Mouse (Mus musculus): Measurements from ENCODE around the gene Gigyf2.
"Not testable (repeated sequence)": the region's sequence is repeated elsewhere in the genome, so short reads cannot be mapped to it uniquely, and the experiment has no call there.

Gigyf2 gene

DNA sequence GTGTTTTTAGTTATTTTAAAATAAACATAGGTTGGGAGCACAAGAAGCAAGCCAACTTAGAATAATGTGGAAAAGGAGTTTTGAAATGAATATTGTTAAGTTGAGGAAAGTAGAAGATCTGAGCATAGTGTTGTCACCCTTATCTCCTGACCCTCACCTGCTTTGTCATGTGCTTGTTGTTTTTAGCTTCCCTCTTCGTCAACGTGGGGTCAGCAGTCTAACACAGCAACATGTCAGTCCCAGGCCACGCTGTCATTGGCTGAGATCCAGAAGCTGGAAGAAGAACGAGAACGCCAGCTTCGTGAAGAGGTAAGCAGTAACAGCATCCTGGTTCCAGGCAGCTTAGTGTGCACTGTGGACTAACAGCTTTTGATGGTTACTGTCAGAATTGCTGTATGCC lies 109.8 kb downstream of the Gigyf2 start:
- DNase-seq (ENCODE audit: extremely low spot score, low read depth, low spot score) = no peak

DNA sequence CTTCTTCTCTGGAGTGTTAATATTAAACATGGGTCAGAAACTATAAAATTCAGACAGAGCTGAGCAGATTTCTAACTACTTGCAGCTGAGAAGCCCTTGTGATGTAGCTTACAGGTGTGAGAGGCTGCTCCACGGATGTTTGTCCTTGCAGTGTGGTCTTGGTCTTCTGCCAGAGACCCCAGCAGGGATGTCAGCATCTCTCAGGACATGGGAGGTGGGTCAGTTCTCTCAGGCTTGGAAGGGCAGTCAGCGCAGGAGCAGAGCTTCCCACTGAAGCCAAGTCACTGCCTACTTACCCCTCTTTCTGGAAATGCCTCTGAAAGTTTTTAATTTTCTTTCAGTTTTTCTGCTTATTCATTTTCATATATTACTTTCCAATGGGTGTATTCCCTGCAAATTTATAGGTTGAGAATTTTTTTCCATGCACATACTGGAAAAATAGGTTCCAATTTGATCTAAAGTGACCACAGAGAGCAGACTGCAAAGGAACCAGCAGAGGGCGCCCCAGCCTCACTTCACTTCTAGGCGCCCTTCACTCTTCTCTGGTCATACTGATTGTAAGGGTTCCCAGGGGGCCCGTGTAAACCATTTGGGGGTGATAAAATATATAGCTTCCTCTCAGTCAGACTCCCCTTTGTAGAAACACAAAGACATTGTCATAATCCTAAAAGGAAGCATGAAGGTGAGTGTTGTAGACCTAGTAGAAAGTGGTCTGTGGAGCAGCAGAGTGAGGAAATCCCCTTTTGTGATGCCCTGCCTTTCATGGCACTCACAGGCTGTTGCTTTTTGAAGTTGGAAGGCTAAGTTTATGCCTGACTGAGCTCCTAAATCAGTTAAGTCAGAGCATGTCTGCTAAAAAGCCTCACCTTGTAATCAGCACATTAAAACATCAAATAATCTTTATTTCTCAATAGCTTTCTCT lies 120.6 kb downstream of the Gigyf2 start:
- peak; percentile 28 for DNase-seq (ENCODE audit: extremely low spot score, low read depth, low spot score)

DNA sequence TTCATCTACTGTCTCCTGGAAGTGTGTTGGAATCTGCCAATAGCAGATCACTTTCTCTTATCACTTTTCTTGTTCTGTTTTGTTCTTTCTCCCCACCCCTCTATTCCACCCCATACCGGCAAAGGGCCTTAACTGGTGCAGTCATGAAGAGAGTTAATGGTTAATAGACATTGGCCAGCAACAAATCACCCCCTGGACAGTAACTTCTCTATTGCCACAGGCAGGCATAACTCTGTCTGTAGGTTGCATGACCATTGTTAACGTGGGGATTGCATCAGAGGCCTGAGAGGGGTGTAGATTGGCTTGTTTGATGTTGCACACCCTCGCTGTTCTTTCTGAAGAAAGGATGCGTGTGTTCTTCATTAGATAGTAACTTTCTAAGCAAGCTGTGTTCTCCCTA lies 122.6 kb downstream of the Gigyf2 start:
- no peak for DNase-seq (ENCODE audit: extremely low spot score, low read depth, low spot score)

- DNase-seq (ENCODE audit: extremely low spot score, low read depth, low spot score) = no peak
Observed at GRCm38 (mm10) chr1:87456425-87456824, 129.6 kb downstream of the Gigyf2 start.

GRCm38 (mm10) chr1:87458045-87458444 lies 131.2 kb downstream of the Gigyf2 start:
- no peak for DNase-seq (ENCODE audit: extremely low spot score, low read depth, low spot score)

DNA sequence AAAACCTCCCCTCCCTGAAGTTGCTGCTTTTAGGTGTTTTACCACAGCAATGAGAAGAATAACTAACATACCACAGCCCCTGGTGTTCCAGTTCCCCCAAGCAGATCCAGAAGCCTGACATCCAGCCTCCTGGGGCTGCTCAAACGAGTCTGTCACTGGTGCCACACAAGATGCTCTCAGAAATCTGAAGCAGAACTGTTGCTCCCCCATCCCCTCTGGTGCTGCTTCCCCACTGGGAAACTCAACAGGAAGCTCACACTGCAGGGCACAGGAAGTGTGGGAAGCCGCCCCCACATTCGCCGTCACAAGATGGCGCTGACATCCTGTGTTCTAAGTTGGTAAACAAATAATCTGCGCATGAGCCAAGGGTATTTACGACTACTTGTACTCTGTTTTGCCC lies 133.1 kb downstream of the Gigyf2 start:
- not testable (repeated sequence) for DNase-seq (ENCODE audit: extremely low spot score, low read depth, low spot score)

GRCm38 (mm10) chr1:87467469-87467868 lies 140.7 kb downstream of the Gigyf2 start:
- no peak for DNase-seq (ENCODE audit: extremely low spot score, low read depth, low spot score)

- DNase-seq (ENCODE audit: extremely low spot score, low read depth, low spot score) = no peak
Observed at GRCm38 (mm10) chr1:87468321-87468720, 141.5 kb downstream of the Gigyf2 start.

GRCm38 (mm10) chr1:87469971-87470370 lies 143.2 kb downstream of the Gigyf2 start, which contains the start of gene Snorc:
Gene Snorc (plus strand): TSS chr1:87470271.
- not testable (repeated sequence) for DNase-seq (ENCODE audit: extremely low spot score, low read depth, low spot score)

- no peak for DNase-seq (ENCODE audit: extremely low spot score, low read depth, low spot score)
Observed at GRCm38 (mm10) chr1:87471914-87472313, 145.1 kb downstream of the Gigyf2 start.

GRCm38 (mm10) chr1:87472576-87472975 lies 145.8 kb downstream of the Gigyf2 start:
- DNase-seq (ENCODE audit: extremely low spot score, low read depth, low spot score) = no peak

GRCm38 (mm10) chr1:87475076-87475895 lies 148.5 kb downstream of the Gigyf2 start:
- no peak for DNase-seq (ENCODE audit: extremely low spot score, low read depth, low spot score)

DNA sequence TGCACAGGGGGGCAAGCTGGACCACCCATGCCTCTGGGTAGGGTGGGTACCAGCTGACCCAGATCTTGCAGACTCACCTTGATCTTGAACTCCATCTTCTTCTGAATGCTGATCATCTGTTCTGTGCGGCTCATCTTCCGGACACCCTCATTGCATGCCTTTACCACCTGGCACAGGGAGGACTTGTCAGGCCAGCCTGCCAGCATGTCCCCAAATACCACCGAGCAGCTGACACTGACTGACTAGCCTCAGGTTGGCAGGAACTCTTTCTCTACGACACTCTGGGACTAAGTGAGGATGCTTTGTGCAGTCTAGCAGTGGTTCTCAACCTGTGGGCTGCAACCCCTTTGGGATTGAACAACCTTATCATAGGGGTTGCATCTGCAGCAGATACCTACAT lies 155.7 kb downstream of the Gigyf2 start:
- DNase-seq (ENCODE audit: extremely low spot score, low read depth, low spot score) = no peak

- DNase-seq (ENCODE audit: extremely low spot score, low read depth, low spot score) = no peak
Observed at GRCm38 (mm10) chr1:87486386-87486785, 159.6 kb downstream of the Gigyf2 start.

DNA sequence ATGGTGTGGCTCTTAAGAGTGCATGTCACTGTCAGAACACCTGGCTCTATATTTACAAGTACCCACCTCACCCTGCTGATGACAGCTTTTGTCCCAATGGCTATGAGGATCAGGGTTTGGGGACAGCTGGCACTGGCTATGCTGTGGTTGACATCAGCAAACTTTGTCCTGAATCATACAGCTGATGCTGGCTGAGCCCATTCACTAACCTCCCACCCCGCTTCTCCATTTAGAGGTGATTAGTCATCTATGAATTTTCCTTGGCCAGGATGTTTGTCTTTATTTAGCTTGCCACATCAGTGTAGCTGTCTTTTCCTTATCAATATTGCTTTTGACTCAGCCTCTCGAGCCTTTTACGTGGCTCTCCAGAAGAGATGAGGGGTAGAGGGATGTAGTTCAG lies 165.5 kb downstream of the Gigyf2 start:
- no peak for DNase-seq (ENCODE audit: extremely low spot score, low read depth, low spot score)

DNA sequence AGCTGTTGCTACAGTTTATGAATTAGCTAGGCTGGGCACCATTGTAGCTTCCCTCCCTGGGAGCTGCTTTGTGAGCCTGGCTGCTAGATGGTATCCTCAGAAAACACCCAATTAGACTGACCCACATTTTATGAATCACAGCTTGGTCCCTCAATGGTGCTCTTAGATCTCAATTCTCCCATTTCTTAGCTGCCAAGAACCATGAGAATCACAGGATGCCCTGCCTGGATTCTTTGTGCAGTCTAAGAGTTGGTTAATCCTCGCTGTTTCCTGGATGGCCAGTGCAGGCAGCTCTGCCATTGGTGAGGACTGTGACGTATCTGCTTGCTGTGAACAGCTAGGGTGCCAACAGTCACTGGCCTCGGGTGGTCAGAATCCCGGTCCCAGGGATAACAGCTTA lies 166.7 kb downstream of the Gigyf2 start:
- DNase-seq (ENCODE audit: extremely low spot score, low read depth, low spot score) = no peak
